Mouse (Mus musculus) brain, adult 2 months (tissue): ENCODE data around the gene Rpp40.

ENCODE experiments used
- DNase-seq: peaks from one replicate; pipeline ENCODE4 v3.0.0; 2011; ENCODE audit warnings: low read depth, low spot score

Gene Rpp40

DNA sequence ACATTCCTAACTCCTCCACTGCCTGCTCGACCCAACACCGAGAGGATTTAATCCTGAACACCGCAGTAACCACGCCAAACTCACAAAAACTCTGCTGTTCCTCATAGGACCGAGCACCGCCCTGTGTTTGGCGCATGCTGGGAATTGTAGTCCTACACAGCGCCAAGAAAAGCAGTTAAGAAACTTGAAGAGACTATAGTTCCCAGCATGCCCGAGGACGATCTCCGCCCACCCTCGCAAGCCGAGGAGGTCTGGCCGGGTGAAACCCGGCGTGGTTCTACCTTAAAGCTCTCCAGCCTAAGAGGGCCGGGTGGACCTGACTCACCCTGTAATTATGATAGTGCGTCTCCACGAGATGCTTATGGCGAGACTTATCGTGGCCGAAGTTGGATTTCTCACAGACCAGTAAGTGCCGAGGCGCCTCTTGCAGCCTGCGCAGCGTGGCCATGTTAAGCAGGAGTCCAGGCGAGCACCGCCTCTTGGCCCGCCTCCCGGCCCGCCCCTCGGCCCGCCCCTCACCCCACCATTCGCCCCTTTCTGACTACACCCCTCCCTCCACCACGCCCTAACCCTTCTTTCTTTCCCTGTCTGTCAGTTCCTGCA is at the start of gene Rpp40:
TSS of gene Rpp40 (minus strand) at position 481 of the 603 bp plus-strand sequence.
- DNase-seq: peak; percentile 98

DNA sequence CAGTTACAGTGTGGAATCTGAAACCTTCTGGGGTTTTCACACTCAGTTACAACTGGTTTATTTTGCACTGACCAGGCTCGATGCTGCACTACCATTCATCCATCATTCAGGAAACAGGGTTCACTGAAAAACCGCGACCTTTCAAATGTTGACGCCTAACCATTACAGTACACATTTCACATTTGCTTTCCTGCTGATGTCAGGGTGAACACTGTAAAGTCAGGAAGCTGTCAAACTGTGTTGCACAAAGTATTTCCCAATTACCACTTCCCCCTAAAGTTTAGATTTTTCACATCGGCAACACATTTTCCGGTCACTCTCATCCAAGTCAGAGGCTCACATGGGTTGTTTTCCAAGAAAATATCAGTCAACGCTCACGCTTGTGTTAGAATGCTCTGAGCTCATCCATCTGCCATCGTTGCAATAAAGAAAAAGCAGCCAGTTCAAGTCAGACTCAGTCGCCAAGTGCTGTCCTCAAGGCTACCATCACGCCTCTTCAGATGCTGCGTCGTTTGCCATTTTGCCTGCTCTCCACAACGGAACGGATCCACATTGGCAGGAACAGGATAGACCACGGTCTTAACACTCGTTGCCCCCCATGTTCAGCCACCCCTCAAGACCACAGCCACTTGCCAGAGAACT is 43.8 kb upstream of the Rpp40 start:
- no peak for DNase-seq

DNA sequence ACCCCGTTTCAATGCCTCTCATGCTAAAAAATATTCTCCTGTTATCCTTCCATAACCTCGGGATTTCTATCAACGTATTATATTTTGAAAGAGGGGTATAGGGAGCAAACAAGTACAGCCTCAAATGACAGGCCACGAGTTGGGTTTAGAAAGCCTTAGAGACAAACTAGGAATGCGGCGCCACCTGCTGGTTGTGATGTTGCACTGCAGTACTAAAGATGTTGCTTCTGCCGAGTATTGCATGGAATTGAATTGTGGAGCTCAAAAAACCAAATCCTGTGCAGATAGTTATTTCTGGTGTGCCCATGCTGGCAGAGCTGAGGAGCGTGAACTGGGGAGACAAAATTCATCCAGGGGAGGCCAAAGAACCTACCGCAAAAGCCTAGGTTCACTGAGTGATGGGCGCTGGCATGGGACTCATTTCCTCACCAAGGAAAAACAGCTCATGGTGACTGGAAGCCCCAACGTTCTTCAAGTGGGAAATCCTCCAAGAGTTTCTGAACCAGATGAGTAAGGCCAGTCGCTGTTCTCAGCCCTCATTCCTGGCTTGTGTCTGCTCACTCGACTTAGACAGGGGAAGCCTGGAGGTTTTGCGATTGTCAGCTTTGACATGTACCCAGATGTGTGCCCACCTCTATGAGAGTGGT is 41.3 kb upstream of the Rpp40 start:
- DNase-seq: peak; percentile 88

DNA sequence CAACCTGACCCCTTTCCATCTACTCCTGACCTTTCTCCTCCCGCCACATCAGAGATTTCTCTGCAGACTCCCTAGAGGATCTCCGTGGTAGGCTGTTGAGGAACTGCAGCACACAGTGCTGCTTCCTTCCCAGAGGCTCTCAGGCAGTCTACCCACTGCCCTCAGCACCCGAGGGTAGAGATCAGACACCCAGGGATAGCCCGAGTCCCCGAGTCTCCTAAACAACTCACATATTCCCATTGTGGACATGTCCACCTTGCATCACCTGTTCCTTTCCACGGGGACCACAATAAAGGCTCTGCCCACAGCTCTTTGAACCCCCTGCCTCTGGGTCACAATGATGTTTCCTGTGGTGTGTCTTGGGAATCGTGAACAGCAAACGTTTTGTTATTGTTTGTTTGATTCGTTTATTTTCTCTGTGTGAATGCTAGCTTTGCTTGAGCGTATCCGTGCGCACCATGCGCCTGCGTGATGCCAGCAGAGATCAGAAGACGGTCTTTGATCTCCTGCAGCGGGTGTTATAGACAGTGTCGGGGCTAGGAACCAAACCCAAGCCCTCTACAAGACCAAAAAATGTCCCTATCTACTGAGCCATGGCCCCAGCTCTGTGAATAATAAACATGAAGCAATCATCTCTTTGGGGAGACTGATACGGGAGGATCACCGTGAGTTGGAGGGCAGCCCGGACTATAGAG is 40.6 kb upstream of the Rpp40 start:
- DNase-seq: no peak

DNA sequence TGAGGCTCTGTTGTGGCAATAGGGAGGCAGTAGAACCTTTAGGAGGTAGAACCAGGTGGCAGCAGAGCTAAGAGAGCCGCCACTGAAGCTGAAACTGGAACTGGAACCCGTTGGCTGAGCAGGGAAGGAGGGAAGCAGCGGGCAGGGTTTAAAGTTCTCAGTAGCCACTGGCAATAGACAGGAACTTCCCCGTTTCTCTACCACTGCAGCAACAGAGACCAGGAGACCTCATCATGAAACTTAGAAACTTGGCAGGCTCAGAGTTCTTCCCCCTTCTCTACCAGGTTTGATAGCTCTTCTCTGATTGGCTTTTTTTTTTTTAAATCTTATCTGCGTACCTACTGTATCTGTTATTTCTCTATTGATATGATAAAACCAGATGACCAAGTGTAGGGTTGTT is 34.8 kb upstream of the Rpp40 start:
- peak; percentile 3 for DNase-seq

DNA sequence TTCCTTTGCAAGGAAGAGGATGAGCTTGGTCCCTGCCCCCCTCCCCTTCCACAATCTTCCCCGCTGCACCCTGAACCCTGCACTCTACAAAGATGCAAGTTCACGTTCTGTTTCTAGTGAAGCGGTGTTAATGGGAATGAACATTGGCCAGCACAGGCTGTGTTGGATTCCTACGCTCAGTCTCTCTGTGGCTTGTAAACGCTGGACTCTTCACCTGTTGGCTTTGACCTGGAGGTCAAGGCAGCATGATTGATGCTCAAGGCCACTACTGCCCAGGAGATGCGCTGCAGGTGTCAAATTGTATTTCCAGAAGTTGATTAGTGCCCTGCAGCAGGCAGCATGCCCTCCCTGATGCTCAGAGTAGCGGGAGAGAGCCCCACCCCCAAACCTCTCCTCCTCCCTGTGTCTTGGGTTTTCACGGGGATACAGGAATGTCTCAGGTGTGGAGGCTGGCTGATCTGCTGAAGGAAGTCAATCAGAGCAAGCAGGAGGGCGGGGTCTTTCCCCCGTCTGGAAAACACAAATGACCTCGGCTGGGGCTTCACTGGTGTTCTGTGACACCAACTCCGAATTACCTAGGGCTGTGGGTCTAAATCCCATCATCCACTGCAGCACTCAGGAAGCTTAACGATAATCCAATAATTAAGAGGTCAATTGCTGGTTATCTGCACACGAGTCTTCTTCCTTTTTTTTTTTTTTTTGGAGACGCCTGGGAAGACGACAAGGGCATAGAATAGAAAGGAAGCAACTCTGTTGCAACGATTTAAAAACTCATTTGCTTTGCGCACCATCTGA is 33.9 kb upstream of the Rpp40 start:
- no peak for DNase-seq

DNA sequence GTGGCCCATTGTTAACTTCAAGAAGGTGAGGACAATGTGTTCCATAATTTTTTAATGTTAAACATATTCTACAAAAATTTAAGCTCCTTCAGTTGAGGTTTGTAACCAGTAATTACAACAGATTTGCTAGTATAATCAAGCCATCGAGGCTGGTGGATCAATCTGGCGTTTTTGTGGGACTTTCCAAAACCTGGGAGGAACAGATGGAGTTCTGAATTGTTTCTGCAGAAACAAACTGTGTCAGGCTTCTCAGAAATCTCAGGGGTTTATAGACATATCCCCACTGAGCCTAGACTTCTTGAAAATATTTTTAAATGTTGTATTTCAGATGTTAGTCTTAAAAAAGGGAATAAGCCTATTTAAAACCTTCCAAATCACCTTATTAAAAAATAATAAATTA is 31.8 kb upstream of the Rpp40 start:
- peak; percentile 67 for DNase-seq

DNA sequence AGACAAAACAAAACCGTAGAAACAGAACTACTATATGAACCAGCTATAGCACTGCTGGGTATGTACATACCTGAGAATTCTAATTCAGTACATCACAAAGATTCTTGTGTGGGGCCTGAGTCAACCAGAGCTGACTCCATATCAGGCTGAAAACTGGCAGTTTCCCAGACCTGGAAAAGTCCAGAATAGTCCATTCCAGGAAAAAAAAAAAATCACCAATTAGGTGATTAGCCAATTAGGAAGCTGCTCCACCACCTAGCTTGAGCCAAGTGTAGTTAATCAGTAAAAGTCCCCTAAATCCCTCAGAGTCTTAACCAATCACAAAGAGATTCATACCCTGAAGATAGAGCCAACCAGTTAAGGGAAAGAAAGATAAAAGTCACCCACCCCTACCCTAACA is 5.3 kb upstream of the Rpp40 start:
- DNase-seq: no peak

DNA sequence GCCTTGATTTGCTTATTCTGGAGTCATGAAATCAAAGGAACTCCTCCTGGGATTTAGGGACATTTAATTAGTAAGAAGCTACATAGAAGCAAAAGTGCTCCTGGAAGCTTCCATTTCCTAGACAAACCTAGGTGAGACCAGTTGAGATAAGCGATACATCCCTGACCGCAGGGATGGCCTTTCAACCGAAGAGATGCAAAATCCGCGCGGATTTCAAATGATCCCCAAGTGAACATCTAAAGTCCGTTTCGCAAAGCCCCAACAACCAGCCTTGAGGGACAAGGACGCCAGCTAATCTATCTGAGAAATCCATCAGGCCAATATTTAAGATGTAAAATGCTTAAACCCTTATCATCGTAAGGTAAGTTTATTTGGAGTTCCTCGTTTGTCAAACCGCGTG is 781 bp downstream of the Rpp40 start:
- DNase-seq: peak; percentile 21

DNA sequence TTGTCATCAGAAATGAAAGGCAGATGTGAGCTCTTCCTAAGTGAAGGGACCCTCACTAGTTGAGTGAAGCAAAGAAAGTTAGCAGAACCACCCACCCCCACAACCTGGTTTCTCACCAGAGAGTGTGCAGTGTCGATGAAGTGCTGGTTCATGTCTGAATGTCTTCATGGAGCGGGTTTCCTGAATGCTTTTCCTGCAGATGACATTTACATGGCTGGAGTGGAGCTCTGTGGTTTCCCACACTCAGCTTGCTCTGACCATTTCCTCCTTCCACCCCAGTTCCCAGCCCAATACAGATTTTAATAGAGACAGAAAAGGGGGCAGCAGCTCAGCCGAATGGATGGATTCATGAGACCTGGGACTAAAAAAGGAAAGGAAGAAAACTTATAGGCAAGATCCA is 13.3 kb downstream of the Rpp40 start:
- no peak for DNase-seq

DNA sequence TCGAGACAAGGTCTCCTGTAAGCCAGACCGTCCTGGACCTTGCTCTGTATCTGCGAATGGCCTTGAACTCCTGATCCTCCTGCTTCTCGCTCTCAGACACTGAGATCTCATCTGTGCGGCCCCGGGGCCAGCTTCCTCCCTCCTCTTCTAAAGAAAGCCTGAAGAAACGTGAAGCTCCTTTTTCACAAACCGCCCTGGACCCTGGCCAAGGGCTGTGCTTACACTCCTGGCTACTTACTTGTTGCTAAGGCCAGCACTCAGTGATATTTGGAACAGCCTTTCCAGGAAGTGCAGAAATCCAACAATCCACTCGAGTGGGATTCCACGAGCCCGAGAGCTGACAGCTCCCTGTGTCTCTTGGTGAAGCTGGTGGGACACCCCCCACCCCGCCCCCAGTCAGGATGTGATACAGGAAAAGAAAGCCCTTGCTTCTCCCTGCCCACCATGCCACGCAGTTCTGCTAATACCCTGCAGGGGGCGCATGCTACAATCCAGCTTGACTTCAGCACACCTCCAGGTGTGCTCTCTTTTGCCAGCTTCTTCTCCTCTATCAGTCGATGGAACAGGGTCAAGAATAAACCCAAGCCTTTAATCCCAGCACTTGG is 19.9 kb downstream of the Rpp40 start:
- DNase-seq: peak; percentile 15

DNA sequence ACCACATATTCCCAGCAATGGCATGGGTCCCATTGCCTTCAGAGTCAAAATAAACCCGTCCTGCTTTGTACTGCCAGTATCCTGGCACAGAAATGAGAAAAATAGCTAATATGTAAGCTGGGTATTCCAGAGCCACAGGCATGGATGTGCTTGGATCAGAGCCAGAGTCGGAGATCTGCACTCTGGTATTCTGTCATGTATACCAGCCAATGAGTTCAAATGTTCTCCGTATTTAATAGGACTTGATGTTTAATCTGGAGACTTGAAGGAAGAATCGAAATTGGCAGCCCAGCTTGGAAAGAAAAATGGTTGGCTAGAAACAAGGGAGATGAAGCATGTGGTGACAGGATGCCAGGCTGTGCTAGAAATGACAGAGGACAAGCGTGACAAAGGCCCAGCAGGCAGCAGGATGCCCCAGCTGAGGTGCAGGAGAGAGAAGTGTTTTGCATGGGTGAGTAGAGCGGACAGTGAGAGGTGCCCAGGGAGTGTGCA is 25.6 kb downstream of the Rpp40 start:
- no peak for DNase-seq

DNA sequence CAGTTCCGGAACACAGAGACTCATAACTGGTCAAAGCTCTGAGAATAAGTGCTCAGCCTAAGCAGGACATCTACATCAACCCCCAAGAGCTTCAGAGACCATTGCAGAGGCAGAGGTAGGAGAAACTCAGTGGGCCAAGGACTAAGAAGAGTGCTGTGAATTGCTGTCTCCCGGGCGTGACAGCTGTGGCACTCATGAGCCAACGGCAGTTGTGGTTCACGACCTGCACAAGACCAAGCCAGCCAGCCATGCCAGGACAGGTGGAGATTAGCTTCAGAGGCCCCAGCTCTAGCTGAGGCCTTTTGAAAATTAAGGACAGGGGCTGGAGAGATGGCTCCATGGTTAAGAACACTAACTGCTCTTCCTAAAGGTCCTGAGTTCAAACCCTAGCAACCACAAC is 26.6 kb downstream of the Rpp40 start:
- DNase-seq: no peak

DNA sequence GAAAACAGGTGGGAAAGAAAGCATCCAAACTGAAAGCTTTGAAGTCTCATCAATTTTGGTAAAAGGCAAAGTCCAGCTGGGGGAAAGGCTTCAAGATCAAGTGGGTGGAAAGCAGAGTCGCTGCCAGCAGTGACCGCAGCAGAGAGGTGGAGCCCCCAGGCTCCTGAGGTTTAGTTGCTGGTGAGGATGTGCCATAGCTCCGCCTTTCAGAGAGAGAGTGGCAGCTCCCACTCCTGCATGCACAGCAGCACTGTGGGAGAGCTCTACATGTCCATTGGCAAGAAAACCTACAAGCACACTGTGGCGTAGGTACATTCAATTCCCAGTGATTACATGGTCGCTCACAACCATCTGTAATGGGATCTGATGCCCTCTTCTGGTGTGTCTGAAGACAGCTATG is 27.1 kb downstream of the Rpp40 start:
- peak; percentile 32 for DNase-seq

DNA sequence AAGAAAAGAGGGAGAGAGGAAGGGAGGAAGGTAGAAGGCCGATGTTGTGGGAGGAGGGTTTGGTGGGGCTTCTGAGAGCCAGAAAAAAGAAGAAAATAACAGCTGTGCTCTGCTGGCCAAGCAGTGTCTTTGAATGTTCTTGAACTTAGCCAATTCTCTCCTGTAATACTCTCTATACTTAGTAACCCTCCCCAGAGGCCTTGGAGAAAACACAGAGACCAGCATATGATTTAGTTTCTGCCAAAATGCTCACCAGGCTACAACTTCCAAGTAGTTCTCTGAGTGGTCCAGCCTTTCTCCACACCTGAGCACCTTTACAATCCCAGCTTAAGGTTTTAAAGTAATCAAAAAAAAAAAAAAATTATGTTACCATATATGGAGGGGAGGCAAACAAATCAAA is 27.9 kb downstream of the Rpp40 start:
- DNase-seq: no peak

DNA sequence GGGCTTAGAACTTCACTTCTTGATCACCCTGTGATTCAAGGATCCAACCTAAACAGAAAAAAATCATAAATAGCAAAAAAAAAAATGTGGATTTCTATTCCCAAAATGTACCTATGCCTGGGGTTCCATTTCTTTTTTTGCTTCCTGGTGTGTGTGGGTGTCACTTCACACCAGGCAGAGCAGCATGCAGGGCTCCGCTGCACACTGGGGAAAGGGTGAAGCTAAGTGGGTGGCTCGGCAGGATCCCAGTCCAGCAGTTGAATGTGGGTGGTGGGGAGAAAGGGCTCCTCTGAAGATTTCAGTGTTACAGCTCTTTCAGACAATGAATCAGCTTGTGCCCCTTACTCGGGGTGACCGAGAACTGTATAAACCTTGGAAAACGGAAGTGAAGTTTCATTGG is 30.8 kb downstream of the Rpp40 start:
- DNase-seq: peak; percentile 75

DNA sequence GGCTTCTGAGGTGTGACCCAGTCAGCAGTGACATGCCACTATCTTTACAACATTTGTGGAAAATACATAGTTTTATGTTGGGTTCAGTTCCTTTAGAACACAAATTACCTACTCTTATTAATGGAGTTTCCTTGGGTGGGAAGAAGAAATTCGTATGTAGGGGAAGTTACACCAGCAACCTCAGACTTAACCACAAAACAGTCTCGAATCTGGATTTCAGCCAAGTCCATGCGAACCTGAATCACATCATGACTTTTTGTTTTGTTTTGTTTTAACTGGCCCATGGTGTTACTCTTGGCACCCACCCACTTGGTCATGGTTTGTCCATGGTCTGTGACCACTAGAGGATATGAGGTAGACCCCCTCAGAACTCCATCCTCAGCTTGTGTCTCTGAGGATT is 35.1 kb downstream of the Rpp40 start:
- DNase-seq: no peak

DNA sequence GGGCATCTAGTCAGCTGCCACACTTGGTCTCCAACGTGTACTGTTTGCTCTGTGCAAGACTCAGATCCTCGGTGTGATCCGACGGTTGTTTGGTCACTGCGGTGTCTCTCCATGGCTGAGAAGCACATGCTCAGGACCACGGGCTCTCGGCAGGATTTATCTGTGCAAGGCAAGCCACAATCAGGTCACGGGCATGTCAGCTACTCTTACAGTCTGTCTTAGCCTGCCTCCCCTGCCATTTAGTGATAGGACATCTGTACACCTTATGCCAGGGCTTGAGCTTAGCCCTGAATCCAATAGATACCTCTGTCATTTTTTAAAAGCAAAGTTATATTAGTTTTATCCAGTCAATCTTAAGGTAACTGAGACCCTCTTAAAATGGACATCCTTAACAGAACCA is 35.5 kb downstream of the Rpp40 start:
- no peak for DNase-seq

DNA sequence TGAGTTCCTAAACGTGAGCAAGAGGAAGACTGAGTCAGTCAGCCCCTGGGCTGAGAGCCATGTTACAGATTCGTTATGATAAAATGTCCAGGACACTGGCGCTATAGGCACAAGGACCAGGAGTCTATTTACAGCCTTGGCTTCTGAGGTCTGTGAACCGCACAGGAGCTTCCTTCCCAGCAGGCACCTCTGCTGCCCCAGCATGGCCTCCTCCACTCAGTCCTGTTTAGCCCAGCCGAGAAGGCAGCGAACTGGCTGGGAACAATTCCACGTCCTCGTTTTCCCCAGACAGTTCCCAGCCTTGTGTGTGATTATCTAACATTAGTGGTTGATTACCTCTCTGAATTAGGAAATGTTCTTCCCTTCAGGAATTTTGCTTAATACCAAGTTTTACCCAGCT is 45.2 kb downstream of the Rpp40 start:
- peak; percentile 53 for DNase-seq

DNA sequence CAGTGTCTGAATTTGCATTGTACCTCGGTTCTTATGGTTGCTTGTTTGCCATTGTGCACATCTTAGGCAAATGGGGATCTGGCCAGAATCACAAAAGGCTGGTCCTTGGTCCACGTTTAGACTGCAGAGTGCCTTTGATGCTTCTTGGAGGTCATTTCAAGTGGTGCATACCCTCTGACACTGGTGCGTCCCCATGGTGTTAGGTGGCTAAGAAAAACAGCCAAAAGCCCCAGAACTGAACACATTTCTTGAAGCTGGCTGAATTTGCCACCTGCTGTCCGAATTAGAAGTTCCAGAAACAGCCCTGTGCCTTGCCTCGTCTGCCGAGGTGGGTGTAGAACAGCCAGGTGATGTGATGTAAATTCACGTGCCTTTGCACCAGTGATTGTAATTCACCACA is 48.7 kb downstream of the Rpp40 start:
- DNase-seq: no peak

DNA sequence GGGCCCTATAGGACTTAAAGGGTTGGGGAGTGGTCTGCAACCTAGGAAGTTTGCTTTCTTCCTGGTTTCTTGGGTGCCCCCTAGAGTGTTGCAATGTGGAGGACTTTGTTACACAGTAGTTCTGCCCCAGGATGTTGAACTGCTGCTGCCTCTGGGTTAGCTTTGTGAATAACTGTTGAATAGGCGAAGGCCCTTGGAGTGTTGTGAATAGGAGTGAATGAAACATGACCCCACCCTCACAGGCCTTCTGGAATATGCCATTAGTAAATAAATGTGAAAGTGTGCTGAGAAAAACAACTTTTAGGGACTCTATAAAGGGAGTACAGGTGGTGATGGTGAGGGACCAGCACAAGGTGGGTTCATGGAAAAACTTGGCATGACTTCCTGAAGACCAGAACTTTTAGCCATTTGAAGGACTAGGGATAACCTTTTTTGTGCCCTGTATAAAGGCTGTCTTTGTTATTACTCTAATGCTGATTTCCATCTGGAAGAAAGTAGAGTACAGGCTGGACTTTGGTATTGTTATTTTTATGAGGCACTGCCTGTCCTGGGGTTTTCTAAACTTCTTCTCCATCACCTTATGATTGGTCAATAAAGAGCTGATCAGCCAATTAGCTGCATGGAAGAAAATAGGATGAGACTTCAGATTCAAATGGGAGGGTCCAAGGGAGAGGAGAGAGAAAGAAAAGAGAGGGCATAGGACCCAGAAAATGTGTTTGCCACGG is 53.1 kb downstream of the Rpp40 start:
- no peak for DNase-seq
